Mouse (Mus musculus): ENCODE measurements around the gene Nipa2. TPM values are rescaled to one million over a fixed set of nuclear protein-coding genes. Genes with fewer than 3 reads are reported as not detected.

Nipa2 gene
- 55.1 and 56.7 TPM in 2 replicates for total RNA-seq (2015)
- total RNA-seq (2017) = 32.1 and 35.4 TPM in 2 replicates

DNA sequence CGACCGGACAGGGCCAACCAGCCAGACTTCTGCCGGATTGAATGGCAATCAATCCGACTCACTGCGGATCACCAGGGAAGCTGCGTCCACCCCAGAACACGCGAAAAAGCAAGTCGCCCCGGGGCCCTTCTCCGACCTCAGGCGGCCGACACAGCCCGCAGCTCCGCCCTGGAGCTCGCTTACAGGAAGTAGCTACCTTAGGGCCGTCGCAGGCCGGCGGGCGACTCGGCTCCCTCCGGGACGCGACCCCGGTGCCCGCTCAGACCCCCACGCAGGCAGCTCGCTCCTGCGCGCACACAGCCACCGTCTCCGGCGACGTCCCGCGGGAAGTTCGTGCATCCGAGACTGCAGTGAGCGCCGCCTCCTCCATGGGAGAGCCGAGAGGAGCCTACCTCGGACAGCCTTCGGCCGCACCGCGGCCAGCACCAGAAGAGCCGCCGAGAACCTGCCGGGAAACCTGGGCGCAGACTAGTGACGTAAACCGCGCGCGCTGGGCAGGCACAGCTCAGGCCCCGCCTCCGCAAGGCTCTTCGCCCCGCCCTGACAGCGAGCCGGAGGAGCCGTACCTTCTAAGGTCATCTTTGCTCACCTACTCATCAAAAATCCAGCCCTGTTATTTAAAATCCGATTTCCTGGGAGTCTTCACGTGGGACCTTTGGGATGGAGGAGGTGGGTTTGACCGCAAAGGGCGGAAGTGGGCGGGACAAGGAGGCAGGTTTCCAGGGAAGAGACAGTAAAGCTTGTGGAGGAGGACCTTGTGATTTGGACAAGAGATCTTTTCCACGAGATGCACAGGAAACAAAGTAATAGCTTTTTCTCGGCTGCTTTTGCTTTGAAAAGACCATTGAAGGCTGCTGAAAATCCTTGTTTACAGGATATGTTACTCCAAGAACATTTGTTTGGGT, at the start of gene Nipa2:
TSS of gene Nipa2 (minus strand) at position 473 of the 905 bp plus-strand sequence.
- ATAC-seq (replicated peaks; ENCODE audit: poor library complexity) = peak; percentile 92

DNA sequence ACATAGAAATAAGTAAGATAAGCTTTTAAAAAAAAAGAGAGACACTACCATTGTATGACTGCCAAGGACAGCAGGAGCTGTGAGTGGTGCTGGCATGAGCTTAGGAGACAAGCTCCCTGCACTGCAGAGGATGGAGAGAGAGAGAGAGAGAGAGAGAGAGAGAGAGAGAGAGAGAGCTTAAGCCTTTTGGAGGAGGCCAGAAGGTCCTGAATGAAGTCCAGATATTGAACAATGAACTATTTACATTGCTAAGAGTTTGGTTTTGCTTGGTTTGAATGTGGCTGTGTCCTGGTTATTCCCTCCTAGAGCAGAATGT, 48.7 kb upstream of the Nipa2 start:
- ATAC-seq (replicated peaks; ENCODE audit: poor library complexity) = no peak

DNA sequence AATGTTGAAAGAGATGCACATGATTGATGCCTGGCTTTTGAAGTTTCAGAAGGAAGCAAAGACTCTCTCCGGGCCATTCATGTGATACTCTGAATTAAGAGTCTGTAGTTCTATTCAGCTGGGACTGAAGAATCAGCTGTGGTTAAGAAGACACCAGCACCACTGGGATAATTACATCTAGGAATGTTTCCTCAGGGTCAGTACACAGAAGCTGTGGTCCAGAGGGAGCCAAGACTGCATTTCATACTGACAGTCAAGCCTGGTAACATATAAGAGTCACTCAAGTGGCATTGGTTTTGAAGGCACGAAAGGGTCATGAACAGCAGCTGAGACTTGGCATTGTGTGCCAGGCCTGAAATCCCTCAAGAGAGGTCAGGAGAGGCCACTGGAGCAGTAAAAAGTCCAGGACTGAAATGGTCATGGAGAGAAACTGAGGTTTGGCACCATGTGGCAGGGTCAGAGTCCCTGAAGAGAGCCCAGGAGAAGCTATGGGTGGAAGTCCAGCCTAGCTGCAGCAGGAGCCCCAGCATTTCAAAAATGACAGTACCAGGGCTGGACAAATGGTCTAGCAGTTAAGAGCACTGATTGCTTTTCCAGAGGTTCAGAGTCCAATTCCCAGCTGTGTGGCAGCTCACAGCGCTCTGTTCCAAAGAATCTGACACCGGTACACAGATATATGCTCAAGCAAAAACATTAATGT, 48.2 kb upstream of the Nipa2 start:
- ATAC-seq (replicated peaks; ENCODE audit: poor library complexity) = no peak

DNA sequence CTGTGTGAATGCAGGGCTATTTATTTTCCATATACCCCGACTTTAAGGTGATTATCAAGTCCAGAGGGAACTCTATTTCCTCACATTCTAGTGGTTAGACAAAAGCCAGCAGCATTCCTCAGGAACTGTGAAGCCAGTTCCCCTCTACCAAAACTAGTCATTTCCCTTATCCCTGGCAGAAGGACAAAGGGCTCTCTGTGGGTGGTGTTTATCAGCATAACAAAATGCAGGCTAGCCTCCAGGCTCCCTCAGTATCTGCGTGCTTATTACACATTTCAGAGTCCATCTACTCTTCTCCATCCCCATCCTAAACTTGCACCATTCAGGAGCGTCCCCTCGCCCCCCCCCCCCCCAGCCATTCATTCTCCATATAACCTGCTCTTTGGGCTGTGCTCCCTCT, 36.7 kb upstream of the Nipa2 start:
- peak; percentile 55 for ATAC-seq (replicated peaks; ENCODE audit: poor library complexity)

DNA sequence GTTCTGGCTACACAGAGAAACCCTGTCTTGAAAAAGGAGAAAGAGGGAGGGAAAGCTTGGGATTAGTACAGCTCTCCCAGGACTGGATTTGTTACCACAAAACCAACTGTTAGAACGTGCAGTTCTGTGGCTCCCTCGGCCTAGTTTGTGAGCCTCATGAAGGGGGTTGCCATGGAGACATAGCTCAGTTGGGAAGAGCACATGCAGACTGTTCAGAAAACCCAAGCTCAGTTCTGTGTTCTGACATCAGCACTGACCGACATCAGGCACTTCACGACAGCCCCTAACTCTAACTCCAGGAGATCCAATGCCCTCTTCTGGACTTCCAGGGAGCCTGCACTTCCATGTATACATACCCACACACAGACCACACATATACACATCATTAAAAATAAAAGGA, 32.7 kb upstream of the Nipa2 start:
- ATAC-seq (replicated peaks; ENCODE audit: poor library complexity) = no peak

DNA sequence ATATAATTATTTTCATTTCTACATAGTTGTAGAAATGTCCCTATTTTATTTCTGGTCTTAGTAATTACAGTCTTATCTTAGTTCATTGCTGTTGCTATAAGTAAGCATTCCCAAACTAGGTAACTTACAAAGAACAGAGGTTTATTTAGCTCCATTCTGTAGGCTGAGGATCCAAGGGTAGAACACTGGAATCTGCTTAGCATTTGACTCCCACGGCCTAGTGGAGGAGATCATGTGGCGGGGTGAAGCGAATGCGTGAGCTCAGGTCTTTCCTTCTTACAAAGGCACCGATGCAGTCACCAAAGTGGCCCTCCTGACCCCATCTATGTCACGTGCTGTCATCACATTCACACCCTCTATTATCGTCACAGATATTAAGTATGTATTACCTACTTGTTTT, 29.6 kb upstream of the Nipa2 start:
- no peak for ATAC-seq (replicated peaks; ENCODE audit: poor library complexity)

DNA sequence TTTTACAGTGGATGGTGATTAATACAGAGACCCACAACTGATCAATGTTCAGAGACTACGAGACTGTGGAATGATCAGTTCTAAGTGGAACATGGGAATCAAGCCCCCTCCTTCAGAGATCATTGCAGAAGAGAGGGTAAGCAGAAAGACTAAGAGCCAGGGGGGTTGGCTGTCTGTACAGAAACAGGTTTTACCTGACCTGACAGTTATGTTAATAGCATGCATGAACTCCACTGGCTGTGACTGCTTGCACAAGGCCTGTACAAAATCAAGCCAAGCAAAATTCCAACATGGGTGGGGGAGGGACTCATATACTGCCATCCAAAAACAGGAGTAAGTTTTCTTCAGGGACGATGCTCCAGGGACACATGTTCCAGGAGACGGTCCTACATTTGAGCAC, 28.9 kb upstream of the Nipa2 start:
- no peak for ATAC-seq (replicated peaks; ENCODE audit: poor library complexity)

DNA sequence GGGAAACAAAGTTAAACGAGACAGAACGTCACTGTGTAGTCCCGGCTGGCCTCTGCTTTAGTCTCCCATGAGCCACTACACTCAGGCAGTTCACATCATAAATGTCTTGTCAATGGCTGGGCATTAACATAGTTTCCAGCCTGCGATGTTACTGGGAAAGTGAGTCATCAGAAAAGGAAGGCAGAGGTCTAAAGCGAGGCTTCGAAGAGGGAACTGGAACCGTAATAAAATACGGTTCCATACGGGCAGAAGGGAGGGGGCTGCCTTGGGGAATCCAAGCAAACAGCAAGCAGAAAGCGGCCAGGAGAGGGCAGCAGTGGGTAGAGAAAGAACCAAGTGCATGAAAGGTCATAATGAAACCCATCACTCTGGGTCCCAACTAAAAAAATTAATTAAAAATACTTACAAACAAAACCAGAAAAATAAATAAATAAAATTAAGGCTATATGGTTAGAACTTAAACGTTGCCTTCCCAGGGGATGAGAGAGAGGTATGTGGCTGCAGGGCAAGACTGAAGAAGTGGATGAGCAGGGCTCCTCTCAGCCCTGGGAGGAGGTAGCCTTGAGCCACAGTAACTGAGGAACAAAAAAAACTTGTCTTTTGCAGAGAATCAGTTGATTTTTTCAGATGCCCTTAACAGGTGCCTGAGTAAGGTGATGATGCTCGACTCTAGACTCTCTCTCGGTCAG, 24.4 kb upstream of the Nipa2 start:
- ATAC-seq (replicated peaks; ENCODE audit: poor library complexity) = peak; percentile 98

DNA sequence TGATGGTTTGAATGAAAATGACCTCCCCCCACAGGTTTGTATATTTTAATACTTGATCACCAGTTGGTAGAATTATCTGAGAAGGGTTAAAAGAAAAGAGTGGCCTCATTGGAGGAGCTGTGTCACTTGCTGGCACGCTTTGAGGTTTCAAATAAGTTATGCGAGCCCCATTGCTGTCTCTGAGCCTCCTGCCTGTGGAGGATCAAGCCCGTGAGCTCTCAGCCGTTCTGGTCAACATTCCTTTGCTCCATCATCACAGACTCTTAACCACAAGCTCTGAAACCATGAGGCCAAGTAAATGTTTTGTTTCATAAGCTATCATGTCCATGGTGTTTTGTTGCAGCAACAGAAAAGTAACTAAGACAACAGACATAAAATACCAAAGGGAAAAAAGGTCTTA, 22.5 kb upstream of the Nipa2 start:
- ATAC-seq (replicated peaks; ENCODE audit: poor library complexity) = no peak

DNA sequence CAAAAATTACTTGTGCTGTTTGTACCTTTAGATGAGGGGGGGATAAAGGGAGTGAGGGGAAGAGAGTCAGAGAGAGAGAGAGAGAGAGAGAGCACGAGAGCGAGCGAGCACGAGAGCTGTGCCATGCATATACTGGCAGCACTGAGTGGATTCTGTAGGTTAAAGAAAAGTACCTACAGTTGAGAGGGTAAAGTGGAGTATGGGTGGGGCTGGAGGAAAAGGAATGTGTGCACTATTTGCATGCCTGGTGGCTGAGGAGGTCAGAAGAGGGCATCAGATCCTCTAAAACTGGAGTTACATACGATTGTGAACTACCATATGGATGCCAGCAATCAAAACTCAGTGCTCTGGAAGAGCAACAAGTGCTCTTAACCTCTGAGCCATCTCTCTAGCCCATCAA, 20.8 kb upstream of the Nipa2 start:
- ATAC-seq (replicated peaks; ENCODE audit: poor library complexity) = no peak

DNA sequence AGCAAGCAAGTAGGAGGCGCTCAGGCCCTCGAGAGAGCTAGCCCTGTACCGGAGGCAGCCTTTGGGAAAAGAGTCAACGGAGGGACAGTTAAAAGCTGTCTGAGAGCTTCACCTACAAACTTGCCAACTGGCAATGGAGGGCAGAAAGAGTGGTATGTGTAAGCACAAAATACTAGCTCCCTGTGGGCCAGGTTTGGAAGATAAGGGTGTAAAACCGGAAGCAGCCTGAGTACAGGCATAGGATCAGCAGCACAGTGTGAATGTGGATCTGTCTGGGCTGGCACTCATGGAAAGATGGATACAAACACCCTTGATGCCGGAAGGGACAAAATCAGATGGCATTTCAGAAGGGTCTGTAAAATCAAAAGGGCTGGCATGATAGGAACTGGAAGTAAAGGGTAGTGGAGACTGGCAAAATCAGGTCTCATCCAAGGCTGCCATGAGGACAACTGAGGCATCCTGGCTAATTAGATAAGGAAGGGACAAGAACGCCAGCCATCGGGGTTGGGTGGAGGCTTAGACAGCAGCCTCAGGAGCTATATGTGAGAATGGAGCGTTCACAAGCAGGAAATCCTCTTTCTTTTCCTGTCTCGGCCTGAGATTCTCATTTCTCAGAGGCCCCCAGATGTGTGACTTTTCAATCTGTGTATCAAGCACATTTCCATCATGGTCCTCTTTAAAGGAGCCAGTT, 19.9 kb upstream of the Nipa2 start:
- ATAC-seq (replicated peaks; ENCODE audit: poor library complexity) = no peak

DNA sequence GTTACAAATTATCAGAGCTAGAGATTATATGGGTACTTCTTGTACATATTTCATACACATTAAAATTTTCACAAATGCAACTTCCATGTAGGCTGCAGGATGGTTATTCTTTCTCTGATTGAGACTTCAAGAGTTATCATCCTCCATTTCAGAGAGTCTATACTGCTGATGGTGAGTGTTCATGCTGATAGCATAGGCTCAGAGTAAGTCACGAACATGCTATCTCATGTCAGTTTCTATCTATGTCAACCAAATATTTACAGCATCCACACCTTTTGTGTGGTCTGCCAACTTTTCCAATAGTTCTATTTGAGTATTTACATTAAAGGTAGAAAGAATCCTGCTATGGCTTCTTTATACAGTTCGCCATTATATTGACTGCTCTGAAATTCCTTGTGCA, 19.2 kb upstream of the Nipa2 start:
- no peak for ATAC-seq (replicated peaks; ENCODE audit: poor library complexity)

DNA sequence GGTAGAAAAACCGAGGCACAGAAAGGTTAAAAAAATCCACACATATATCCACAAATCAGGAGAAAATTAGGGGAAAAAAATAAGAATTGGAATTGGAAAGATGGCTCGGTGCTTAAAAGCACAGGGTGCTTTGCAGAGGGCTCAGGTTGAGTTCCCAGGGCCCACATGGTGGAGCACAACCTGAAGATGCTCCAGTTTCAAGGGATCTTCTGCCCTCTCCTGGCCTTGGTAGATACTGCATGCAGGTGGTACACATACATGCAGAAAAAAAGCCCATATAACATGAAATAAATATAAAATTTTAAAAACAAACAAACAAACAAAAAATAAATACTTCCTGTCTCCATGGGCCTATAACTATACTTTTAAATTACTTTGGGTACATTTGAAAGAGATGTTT, 12.2 kb upstream of the Nipa2 start:
- ATAC-seq (replicated peaks; ENCODE audit: poor library complexity) = peak; percentile 62

DNA sequence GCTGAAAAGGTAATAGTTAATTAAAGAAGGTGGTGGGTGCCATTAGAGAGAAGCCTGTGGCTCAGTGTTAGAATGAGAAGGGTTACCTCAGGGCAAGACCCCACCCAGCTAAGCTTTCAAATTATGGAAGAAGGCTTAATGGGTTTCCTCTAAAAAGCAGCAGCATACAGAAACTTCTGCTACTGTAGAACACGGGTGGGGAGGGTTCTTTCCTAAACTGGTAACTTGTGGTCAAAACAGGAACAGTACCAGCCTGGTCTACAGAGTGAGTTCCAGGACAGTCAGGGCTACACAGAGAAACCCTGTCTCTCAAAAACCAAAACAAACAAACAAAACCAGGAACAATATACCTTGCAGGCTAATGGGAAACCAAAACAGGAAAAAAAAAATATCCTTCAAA, 7.1 kb upstream of the Nipa2 start:
- ATAC-seq (replicated peaks; ENCODE audit: poor library complexity) = peak; percentile 42

DNA sequence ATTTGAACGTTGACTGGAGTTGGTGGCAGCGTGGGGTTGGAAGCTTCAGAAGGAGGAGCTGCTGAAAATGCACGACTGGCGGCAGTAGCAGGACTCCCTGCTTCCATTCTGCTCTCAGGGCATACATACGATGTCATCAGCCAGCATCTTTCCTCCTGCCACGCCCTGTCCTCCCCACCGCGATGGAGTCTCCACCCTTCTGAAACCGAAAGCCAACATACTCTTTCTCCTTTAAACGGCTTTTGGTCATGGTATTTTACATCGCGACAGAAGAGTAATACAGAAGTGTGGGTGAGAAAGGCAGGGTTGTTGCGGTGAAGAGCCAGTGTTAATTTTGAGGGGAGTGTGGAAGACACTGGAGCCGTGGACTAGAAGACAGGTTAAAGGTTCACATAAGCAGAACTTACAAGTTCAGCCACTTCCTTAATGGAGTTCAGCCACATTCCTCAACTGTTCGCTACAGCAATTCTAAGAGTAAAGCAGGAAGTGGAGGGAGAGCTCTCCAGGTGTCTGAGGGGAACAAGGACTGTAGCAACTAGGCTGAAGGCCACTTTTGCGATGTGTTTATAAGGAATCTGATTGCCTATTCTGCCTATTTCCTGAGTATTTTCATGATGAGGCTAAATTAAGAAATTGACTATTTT, 6.1 kb upstream of the Nipa2 start:
- ATAC-seq (replicated peaks; ENCODE audit: poor library complexity) = peak; percentile 92

DNA sequence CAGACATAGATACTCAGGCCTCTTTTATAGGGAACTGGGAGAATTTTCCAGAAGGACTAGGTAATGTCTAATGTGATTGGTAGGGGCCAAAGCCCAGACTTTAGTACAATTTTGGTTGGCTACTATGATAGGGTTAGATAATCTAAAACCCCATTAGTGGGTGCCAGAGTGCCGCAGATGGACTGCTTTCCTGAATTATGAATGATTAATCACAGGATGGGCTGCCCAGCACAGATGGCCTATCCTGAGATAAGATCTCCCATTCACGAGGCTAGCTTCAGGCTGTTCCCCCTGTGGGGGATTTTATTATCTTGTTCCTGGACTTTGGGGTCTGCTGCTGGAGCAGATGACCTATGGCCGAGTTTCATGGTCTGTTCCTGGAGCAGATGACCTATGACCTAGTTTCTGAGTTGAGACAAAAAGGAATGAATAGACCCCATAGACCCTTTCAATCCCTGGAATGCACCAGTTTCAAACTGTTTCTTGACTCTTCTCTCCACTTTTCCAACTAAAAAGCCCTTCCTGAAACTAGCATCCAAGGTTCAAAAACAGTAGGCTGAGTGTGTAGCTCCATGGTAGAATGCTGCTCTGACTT, 4.7 kb upstream of the Nipa2 start:
- no peak for ATAC-seq (replicated peaks; ENCODE audit: poor library complexity)

DNA sequence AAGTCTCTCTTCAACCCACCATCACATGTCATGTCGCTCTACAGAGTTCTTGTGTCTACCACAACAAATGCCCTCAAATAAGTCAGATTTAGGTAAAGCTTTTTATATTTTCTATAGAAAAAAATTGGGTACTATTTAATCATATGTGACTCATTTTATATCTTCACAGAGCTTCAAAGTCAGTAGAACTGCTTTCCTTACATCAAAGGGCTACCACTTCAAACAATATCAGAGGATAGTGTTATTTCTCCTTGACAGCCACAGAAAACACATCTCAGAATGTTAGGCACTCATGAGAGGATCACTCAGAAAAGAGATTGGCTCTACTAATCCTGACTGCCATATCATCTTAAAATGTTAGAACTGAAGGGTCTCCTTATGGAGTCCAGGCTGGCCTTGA, 1.8 kb downstream of the Nipa2 start:
- no peak for ATAC-seq (replicated peaks; ENCODE audit: poor library complexity)

DNA sequence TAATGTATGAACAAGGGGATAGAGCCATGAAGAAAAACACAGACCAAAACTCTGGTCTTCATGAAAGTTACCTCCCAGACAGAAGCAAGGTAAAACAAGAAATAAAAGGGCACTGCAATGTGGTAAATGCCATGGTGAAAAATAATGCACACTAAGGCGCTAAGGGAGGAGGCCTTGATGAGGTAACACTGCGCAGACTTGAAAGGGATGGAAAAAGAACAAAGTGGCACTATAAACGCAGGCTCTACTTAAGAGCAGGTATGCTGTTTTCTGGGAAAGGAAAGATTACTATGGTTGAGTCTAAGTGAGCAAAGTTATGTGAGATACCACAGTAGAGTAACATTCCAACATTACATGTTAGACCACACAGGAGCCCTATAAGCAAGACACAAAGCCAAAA, 2.5 kb downstream of the Nipa2 start:
- no peak for ATAC-seq (replicated peaks; ENCODE audit: poor library complexity)

DNA sequence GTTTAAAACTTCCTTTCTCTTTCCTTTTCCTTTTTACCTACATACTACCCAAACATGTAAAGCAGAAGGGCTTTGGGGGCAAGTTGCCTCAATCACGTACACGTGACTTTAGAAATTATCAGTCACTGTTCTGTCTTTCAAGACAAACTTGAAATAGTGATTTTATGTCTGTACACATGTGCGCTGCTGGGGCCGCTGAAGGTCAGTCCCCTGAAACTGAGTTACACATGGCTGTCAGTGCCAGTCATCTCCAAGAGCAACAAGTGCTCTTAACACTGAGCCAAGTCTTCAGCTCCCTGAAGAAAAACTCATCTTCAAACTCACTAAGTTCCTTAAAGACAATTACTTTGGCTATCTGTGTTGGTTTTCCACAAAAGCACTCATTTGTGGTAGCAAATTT, 4.4 kb downstream of the Nipa2 start:
- ATAC-seq (replicated peaks; ENCODE audit: poor library complexity) = no peak

DNA sequence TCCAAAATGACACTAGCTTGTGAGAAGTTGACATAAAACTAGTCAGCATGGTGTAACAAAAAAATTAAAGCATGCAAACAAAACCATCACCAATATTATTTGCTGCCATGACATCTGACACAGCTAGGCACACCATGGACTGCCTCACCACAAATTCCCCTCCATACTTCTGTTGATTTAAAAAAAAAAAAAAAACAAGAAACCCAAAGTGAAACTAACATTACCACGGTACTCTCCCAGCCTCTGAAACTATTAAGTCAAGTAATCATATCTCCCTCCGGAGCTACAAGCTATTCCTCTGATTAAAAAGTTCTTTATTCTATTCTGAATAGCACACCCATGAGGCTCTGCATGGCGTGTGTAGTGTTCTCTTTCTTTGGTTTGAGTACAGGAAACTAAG, 5.1 kb downstream of the Nipa2 start:
- no peak for ATAC-seq (replicated peaks; ENCODE audit: poor library complexity)

All from megakaryocyte progenitor cell, adult 5-6 weeks (primary cell).